Mouse (Mus musculus): ENCODE measurements at regions not wholly inside any gene's neighbourhood (a gene's known extent, or its start where the extent isn't known, plus 50 kb on each side); places are given as distances from the start of the nearest gene placed in this dataset.

- TF ChIP-seq CTCF (conservative IDR thresholded peaks at IDR 0.05; ENCODE audit: insufficient read depth, insufficient read length, low read depth, low read length): no peak
- TF ChIP-seq POLR2A (IDR thresholded peaks at IDR 0.05; ENCODE audit: low read depth, low read length): no peak
These were observed 119.0 kb upstream of the Zeb2 start for GRCm38 (mm10) chr2:45236168-45236700.

Measured in kidney, adult 2 months (tissue).